Mouse (Mus musculus) forebrain, embryonic 11.5 days (tissue): ENCODE data around the gene Tm9sf1. TPM values are rescaled to one million over a fixed set of nuclear protein-coding genes. Genes with fewer than 3 reads are reported as not detected.

Source experiments
- ATAC-seq: fragments of 200-750 bp; cut with Nextera tagmentation; replicated peaks from 2 replicates; pipeline ENCODE4 v1.8.0; 2017; ENCODE audit warnings: moderate TSS enrichment; ENCODE audit not compliant: low FRiP score
- DNase-seq: peaks from one replicate; pipeline ENCODE4 v3.0.0-alpha.2; 2017; ENCODE audit warnings: low spot score
- H3K27ac ChIP-seq: fragments of 300-500 bp; sonication (generic); 2 replicates; pipeline ENCODE4 v1.5.1; 2014; ENCODE audit warnings: low read depth, low read length
- H3K27me3 ChIP-seq: fragments of 300-500 bp; sonication (generic); 2 replicates; pipeline ENCODE4 v1.6.1; 2014; ENCODE audit warnings: mild to moderate bottlenecking, low read length, mixed read lengths; ENCODE audit not compliant: control insufficient read depth, insufficient read depth
- H3K36me3 ChIP-seq: fragments of 300-500 bp; sonication (generic); 2 replicates; pipeline ENCODE4 v1.6.1; 2014; ENCODE audit warnings: mild to moderate bottlenecking, low read length, moderate library complexity, mixed read lengths; ENCODE audit not compliant: control insufficient read depth, insufficient read depth
- H3K4me1 ChIP-seq: fragments of 300-500 bp; sonication (generic); replicated peaks from 2 replicates; pipeline ENCODE4 v1.6.1; 2014; ENCODE audit warnings: low read length, mixed read lengths; ENCODE audit not compliant: control insufficient read depth, insufficient read depth
- H3K4me2 ChIP-seq: fragments of 300-500 bp; sonication (generic); 2 replicates; pipeline ENCODE4 v1.6.1; 2014; ENCODE audit warnings: low read depth, mild to moderate bottlenecking, low read length, moderate library complexity, mixed read lengths; ENCODE audit not compliant: severe bottlenecking
- H3K4me3 ChIP-seq: fragments of 300-500 bp; sonication (generic); 2 replicates; pipeline ENCODE4 v1.5.1; 2014; ENCODE audit warnings: low read depth, low read length
- H3K9ac ChIP-seq: fragments of 300-500 bp; sonication (generic); 2 replicates; pipeline ENCODE4 v1.6.1; 2014; ENCODE audit warnings: low read length
- H3K9me3 ChIP-seq: fragments of 300-500 bp; sonication (generic); 2 replicates; pipeline ENCODE4 v1.6.1; 2016; ENCODE audit warnings: low read length, mixed read lengths; ENCODE audit not compliant: control insufficient read depth
- WGBS: fragments of 180-500 bp; shearing (Covaris S2); extraction: QIAGEN DNeasy Blood & Tissue Kit; methylation state at CpG from one replicate; pipeline ENCODE4 v1.1.7; 2014; 5-methylcytosine and 5-hydroxymethylcytosine counted together
- polyA plus RNA-seq: library from polyadenylated mRNA; unstranded; fragments of >200 nt; fragmentation: Nextera tagmentation; extraction: Ambion mirVana; gene quantifications from 2 replicates; pipeline ENCODE4 v1.2.1, GENCODE M21; 2014

Gene Tm9sf1
- 77.1 and 78.4 TPM in 2 replicates for polyA plus RNA-seq

GRCm38 (mm10) chr14:55643060-55643907, at the start of gene Tm9sf1:
Gene Tm9sf1 (minus strand): TSS chr14:55643806.
- Histone ChIP-seq H3K4me1 (peaks cover 15% of the 10 kb centered on the region), H3K27me3 (no peaks in the 10 kb centered on the region), H3K9me3 (no peaks in the 10 kb centered on the region), H3K36me3 (peaks cover 11% of the 10 kb centered on the region; the same call in 1 of the 2 replicates), H3K4me2 (peak within 1 kb of the TSS; percentile 81), H3K9ac (peak within 1 kb of the TSS; percentile 95), H3K4me3 (peak within 1 kb of the TSS; percentile 66), H3K27ac (peak within 1 kb of the TSS; percentile 87)
- WGBS: under 1% methylated on average over 81 of the region's 89 CpGs
- DNase-seq: peak; percentile 89
- peak; percentile 90 for ATAC-seq

- WGBS: 81% methylated on average over 10 of the region's 10 CpGs
- no peak for DNase-seq
- Histone ChIP-seq H3K27ac (no peak overlapping the region), H3K9me3 (no peaks in the 10 kb centered on the region; the same call in 1 of the 2 replicates), H3K27me3 (no peaks in the 10 kb centered on the region), H3K4me1 (no peaks in the 10 kb centered on the region), H3K9ac (no peak overlapping the region), H3K36me3 (no peaks in the 10 kb centered on the region), H3K4me2 (no peak overlapping the region), H3K4me3 (no peak overlapping the region)
- ATAC-seq: no peak
Measured at GRCm38 (mm10) chr14:55689433-55689832, 45.8 kb upstream of the Tm9sf1 start.

- no peaks in the 10 kb centered on the region for H3K27me3 ChIP-seq
- 18% methylated on average over 3 of the region's 3 CpGs for WGBS
Measured at GRCm38 (mm10) chr14:55682118-55682493, 38.5 kb upstream of the Tm9sf1 start.

GRCm38 (mm10) chr14:55681160-55682117, 37.8 kb upstream of the Tm9sf1 start, which contains the start of gene Tinf2:
Gene Tinf2 (minus strand): TSS chr14:55681820.
- under 1% methylated on average over 66 of the region's 66 CpGs for WGBS
- DNase-seq (peak; percentile 98), ATAC-seq (peak; percentile 98)
- no peaks in the 10 kb centered on the region for H3K9me3 ChIP-seq
- peaks cover 8% of the 10 kb centered on the region; the same call in 1 of the 2 replicates for H3K36me3 ChIP-seq
- peak within 1 kb of the TSS; percentile 53 for H3K27ac ChIP-seq
- peak within 1 kb of the TSS; percentile 79 for H3K4me2 ChIP-seq
- peak within 1 kb of the TSS; percentile 82 for H3K9ac ChIP-seq
- H3K4me3 ChIP-seq: peak within 1 kb of the TSS; percentile 68
- no peaks in the 10 kb centered on the region for H3K27me3 ChIP-seq
- H3K4me1 ChIP-seq: peaks cover 5% of the 10 kb centered on the region

More at GRCm38 (mm10) chr14:55682118-55682493, 38.5 kb upstream of the Tm9sf1 start:
- Histone ChIP-seq H3K4me3 (peak overlapping the region; percentile 68), H3K4me1 (peaks cover 5% of the 10 kb centered on the region), H3K27ac (no peak overlapping the region), H3K36me3 (peaks cover 8% of the 10 kb centered on the region; the same call in 1 of the 2 replicates), H3K4me2 (peak overlapping the region; percentile 79), H3K9ac (peak overlapping the region; percentile 82), H3K9me3 (no peaks in the 10 kb centered on the region)
- DNase-seq: no peak
- ATAC-seq: peak; percentile 59; the same call in 1 of the 2 replicates

GRCm38 (mm10) chr14:55677615-55678014, 34.0 kb upstream of the Tm9sf1 start:
- no peaks in the 10 kb centered on the region for H3K9me3 ChIP-seq
- ATAC-seq: no peak

GRCm38 (mm10) chr14:55672741-55673060, 29.1 kb upstream of the Tm9sf1 start:
- no peaks in the 10 kb centered on the region for H3K27me3 ChIP-seq
- ATAC-seq (no peak), DNase-seq (no peak)
- 0 out of 2 replicates have a peak, but pooled peaks cover 2% of the 10 kb centered on the region for H3K4me1 ChIP-seq
- H3K27ac ChIP-seq: no peak overlapping the region
- peak overlapping the region; percentile 38 for H3K9ac ChIP-seq
- 83% methylated on average over 7 of the region's 7 CpGs for WGBS
- no peaks in the 10 kb centered on the region; the same call in 1 of the 2 replicates for H3K36me3 ChIP-seq
- peak overlapping the region; percentile 83 for H3K4me3 ChIP-seq
- peak overlapping the region; percentile 54 for H3K4me2 ChIP-seq
- no peaks in the 10 kb centered on the region for H3K9me3 ChIP-seq

More at GRCm38 (mm10) chr14:55677615-55678014, 34.0 kb upstream of the Tm9sf1 start:
- DNase-seq: no peak
- H3K9ac ChIP-seq: no peak overlapping the region
- peaks cover 8% of the 10 kb centered on the region; the same call in 1 of the 2 replicates for H3K36me3 ChIP-seq
- no peaks in the 10 kb centered on the region for H3K27me3 ChIP-seq
- H3K4me1 ChIP-seq: peaks cover 5% of the 10 kb centered on the region
- no peak overlapping the region for H3K4me2 ChIP-seq
- 86% methylated on average over 4 of the region's 4 CpGs for WGBS
- H3K4me3 ChIP-seq: no peak overlapping the region
- H3K27ac ChIP-seq: no peak overlapping the region

GRCm38 (mm10) chr14:55671833-55672740, 28.5 kb upstream of the Tm9sf1 start, which contains the start of the genes Gmpr2 and Nedd8:
Gene Gmpr2 (plus strand): TSS chr14:55671941.
Gene Nedd8 (minus strand): TSS chr14:55672124.
- DNase-seq (peak; percentile 91), ATAC-seq (peak; percentile 96)
- H3K27me3 ChIP-seq: no peaks in the 10 kb centered on the region
- no peaks in the 10 kb centered on the region for H3K9me3 ChIP-seq
- no peaks in the 10 kb centered on the region; the same call in 1 of the 2 replicates for H3K36me3 ChIP-seq
- peak within 1 kb of the TSS; percentile 54 for H3K4me2 ChIP-seq
- peak within 1 kb of the TSS; percentile 83 for H3K4me3 ChIP-seq
- H3K27ac ChIP-seq: peak within 1 kb of the TSS; percentile 79
- peak within 1 kb of the TSS; percentile 76 for H3K9ac ChIP-seq
- 1% methylated on average over 38 of the region's 38 CpGs for WGBS
- 0 out of 2 replicates have a peak, but pooled peaks cover 2% of the 10 kb centered on the region for H3K4me1 ChIP-seq
